14 mouse cellular contexts compared by ENCODE assay signal in genomic region chr17:64592788-64593187, GRCm38 (mm10).
"Had no signal": no experiment of that assay in that cellular context is flagged by ENCODE, and none has a peak within 500 bp of the region (broad histone marks: within the 10 kb centered on the region; RNA-seq: fewer than 3 reads in every experiment).

No protein-coding gene starts in this region.

- H3K36me3 ChIP-seq: limb, embryonic 15.5 days; liver, embryonic 12.5 days; lung, embryonic 15.5 days; midbrain, embryonic 12.5 days; neural tube, embryonic 15.5 days had no signal

- H3K9ac ChIP-seq: limb, embryonic 15.5 days; liver, embryonic 12.5 days; lung, embryonic 15.5 days; midbrain, embryonic 12.5 days; neural tube, embryonic 15.5 days had no signal

- ATAC-seq: liver, embryonic 12.5 days had no signal

- H3K27ac ChIP-seq: limb, embryonic 15.5 days; liver, embryonic 12.5 days; lung, embryonic 15.5 days; macrophage; midbrain, embryonic 12.5 days; neural tube, embryonic 15.5 days had no signal

- H3K4me1 ChIP-seq: limb, embryonic 15.5 days; lung, embryonic 15.5 days; midbrain, embryonic 12.5 days had no signal

- H3K4me2 ChIP-seq: limb, embryonic 15.5 days; liver, embryonic 12.5 days; lung, embryonic 15.5 days; midbrain, embryonic 12.5 days; neural tube, embryonic 15.5 days had no signal

- H3K27me3 ChIP-seq: limb, embryonic 15.5 days; liver, embryonic 12.5 days; lung, embryonic 15.5 days; midbrain, embryonic 12.5 days; neural tube, embryonic 15.5 days had no signal

- H3K9me3 ChIP-seq: limb, embryonic 15.5 days; liver, embryonic 12.5 days; lung, embryonic 15.5 days; midbrain, embryonic 12.5 days; neural tube, embryonic 15.5 days had no signal

- H3K4me3 ChIP-seq: limb, embryonic 15.5 days; liver, embryonic 12.5 days; lung, embryonic 15.5 days; midbrain, embryonic 12.5 days; myocyte; neural tube, embryonic 15.5 days had no signal

- DNase-seq: kidney, postnatal 36 days; layer of hippocampus, adult 9-11 months; layer of hippocampus, postnatal 36 days; lung, postnatal 14 days; spleen, adult 18-20 months; thymus, adult 18-20 months; thymus, postnatal 14 days had no signal
